Mouse (Mus musculus) liver, postnatal 0 days (tissue): ENCODE results near the gene AC153137.1.

Experiments used
- CTCF ChIP-seq: sonication (generic); IDR thresholded peaks from 2 replicates; pipeline ENCODE4 v1.5.1; 2016; ENCODE audit warnings: antibody characterized with exemption, low read depth
- EP300 ChIP-seq: IDR thresholded peaks from 2 replicates; pipeline ENCODE4 v1.6.1; 2016; ENCODE audit warnings: antibody characterized with exemption, low read depth, mild to moderate bottlenecking

DNA sequence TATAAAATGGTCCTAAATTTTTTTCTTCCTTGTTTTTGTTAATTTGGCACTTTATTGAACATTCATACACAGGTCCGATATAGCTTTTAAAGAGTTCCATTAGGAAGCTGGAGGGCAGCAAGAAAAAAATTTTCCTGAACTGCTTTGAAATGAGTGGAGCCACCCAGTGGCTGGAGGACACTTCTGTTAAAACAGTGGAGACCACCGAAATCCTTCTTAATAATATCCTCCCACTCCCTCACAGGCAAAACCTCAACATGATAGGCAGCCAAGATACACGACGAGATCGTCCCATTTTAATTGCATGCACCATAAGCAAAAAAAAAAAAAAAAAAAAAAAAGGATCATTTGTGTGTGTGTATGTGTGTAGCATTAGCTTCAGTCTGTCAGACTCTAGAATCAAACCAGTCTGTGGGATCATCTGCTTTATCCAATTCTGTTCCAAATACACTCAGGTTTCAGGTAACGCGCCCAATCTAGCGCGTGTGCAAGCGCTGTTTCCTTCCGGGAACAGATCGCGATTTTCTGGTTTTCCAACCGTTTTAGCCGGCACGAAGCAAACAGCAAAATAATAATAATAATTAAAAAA, 29.3 kb downstream of the AC153137.1 start:
- TF ChIP-seq CTCF (peak; percentile 55), EP300 (no peak)
